Mouse (Mus musculus) lung, embryonic 14.5 days (tissue): ENCODE measurements at regions not wholly inside any gene's neighbourhood (a gene's known extent, or its start where the extent isn't known, plus 50 kb on each side); places are given as distances from the start of the nearest gene placed in this dataset.

Experiments
- ATAC-seq: fragments of 200-750 bp; cut with Nextera tagmentation; 2 replicates; pipeline ENCODE4 v1.8.0; 2017; ENCODE audit warnings: mild to moderate bottlenecking, moderate TSS enrichment, moderate library complexity; ENCODE audit not compliant: insufficient read depth
- DNase-seq: peaks from one replicate; pipeline ENCODE4 v3.0.0-alpha.2; 2015
- H3K27ac ChIP-seq: fragments of 300-500 bp; sonication (generic); 2 replicates; pipeline ENCODE4 v1.5.1; 2014; ENCODE audit warnings: low read depth, mild to moderate bottlenecking, moderate library complexity
- H3K27me3 ChIP-seq: fragments of 300-500 bp; sonication (generic); 2 replicates; pipeline ENCODE4 v1.6.1; 2014; ENCODE audit warnings: low read length, control low read depth; ENCODE audit not compliant: insufficient read depth
- H3K36me3 ChIP-seq: fragments of 300-500 bp; sonication (generic); 2 replicates; pipeline ENCODE4 v1.6.1; 2014; ENCODE audit warnings: control low read depth; ENCODE audit not compliant: insufficient read depth
- H3K4me1 ChIP-seq: fragments of 300-500 bp; sonication (generic); 2 replicates; pipeline ENCODE4 v1.6.1; 2014; ENCODE audit warnings: antibody characterized with exemption, control low read depth; ENCODE audit not compliant: insufficient read depth
- H3K4me2 ChIP-seq: fragments of 300-500 bp; sonication (generic); 2 replicates; pipeline ENCODE4 v1.6.1; 2014; ENCODE audit warnings: mild to moderate bottlenecking
- H3K4me3 ChIP-seq: fragments of 300-500 bp; sonication (generic); 2 replicates; pipeline ENCODE4 v1.5.1; 2014; ENCODE audit warnings: low read depth, low read length
- H3K9ac ChIP-seq: fragments of 300-500 bp; sonication (generic); 2 replicates; pipeline ENCODE4 v1.6.1; 2014
- H3K9me3 ChIP-seq: fragments of 300-500 bp; sonication (generic); 2 replicates; pipeline ENCODE4 v1.6.1; 2016; ENCODE audit warnings: low read depth, low read length, control low read depth
- CTCF ChIP-seq: IDR thresholded peaks from 2 replicates; pipeline ENCODE4 v1.5.1; 2016; ENCODE audit warnings: antibody characterized with exemption, low read depth
- WGBS: fragments of 180-500 bp; shearing (Covaris S2); extraction: QIAGEN DNeasy Blood & Tissue Kit; methylation state at CpG from one replicate; pipeline ENCODE4 v1.1.7; 2014; 5-methylcytosine and 5-hydroxymethylcytosine counted together

DNA sequence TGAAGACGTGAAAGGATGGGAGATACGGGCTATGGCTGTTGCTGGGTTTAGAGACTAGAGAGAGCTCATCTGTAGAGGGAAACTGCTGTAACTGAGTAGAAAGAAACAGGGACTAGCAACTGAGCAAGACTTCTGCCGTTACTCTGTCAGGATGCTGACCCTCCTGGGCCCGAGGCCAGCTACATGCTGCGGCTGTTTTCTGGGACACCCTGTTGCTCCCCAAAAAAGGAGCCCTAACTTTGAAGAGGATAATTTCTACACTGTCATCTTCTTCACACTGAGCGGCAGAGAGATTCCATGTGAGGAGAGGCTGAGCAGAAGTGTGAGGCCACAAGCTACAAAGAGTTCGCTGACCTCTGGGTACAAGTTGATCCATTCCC lies 74.2 kb upstream of the Ralgps2 start:
- ATAC-seq (no peak), DNase-seq (no peak)
- Histone ChIP-seq H3K9ac (peak overlapping the region; percentile 9; the same call in 1 of the 2 replicates), H3K4me1 (peaks cover 18% of the 10 kb centered on the region; the same call in 1 of the 2 replicates), H3K36me3 (no peaks in the 10 kb centered on the region), H3K4me2 (no peak overlapping the region), H3K4me3 (no peak overlapping the region), H3K9me3 (no peaks in the 10 kb centered on the region), H3K27me3 (no peaks in the 10 kb centered on the region), H3K27ac (peak overlapping the region; percentile 71)
- TF ChIP-seq CTCF: no peak
- 46% methylated on average over 7 of the region's 7 CpGs for WGBS

DNA sequence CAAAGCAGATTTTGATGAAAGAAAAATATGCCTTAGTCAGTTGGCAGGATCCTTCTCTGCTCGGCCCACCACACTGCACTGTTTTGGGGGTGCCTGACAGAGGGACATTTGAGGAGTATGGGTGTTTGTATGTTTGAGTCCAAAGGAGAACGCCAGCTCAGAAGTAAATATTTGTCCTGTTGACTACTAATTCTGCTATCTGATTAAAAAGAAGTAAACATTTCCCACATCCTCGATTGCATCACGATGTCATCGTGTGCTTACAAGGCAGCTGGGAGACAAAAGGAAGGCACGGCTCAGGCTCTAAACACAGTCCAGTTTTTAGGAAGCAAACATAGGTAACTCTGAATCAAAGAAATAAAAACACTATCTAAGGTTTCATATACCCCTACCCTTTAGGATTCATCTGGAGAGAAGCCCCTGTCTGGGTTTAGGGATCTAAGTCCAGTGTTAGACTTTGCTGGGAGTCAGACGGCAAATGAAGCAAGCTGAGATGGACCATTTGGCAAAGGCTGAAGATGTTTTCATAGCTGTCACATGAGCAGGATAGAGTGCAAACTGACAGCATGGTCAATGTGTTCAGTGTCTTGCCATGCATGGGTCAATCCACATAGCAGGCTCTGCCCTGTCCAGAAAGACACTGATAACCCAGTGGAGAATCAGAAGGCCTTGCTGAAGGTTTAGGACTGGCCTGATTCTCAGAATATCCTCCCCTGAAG lies 73.7 kb upstream of the Ralgps2 start:
- Histone ChIP-seq H3K4me3 (no peak overlapping the region), H3K4me2 (no peak overlapping the region), H3K4me1 (peaks cover 18% of the 10 kb centered on the region; the same call in 1 of the 2 replicates), H3K36me3 (no peaks in the 10 kb centered on the region), H3K9me3 (no peaks in the 10 kb centered on the region), H3K27ac (peak overlapping the region; percentile 71), H3K9ac (no peak overlapping the region), H3K27me3 (no peaks in the 10 kb centered on the region)
- DNase-seq (peak; percentile 62), ATAC-seq (no peak)
- TF ChIP-seq CTCF: no peak
- 18% methylated on average over 7 of the region's 7 CpGs for WGBS

DNA sequence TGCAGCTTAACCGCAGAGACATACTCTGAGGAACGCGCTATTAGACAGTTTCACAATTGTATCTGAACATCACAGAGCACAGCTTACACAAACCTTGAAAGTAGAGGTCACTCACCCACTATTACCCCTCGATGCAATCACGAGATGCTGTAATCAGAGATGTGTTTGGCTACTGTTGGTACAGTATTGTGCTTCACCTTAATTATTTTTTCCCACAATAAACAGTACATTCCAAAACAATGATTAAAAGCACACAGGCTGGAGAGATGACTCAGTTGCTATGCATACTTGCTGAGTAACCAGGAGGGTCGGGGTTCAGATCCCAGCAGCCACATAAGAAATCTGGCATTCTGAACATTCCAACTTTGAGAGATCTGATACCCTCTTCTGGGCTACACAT lies 71.8 kb upstream of the Ralgps2 start:
- Histone ChIP-seq H3K36me3 (no peaks in the 10 kb centered on the region), H3K4me2 (no peak overlapping the region), H3K4me3 (no peak overlapping the region), H3K9me3 (no peaks in the 10 kb centered on the region), H3K27ac (no peak overlapping the region), H3K27me3 (no peaks in the 10 kb centered on the region), H3K9ac (no peak overlapping the region), H3K4me1 (peaks cover 16% of the 10 kb centered on the region; the same call in 1 of the 2 replicates)
- ATAC-seq: no peak
- DNase-seq: no peak
- 83% methylated on average over 6 of the region's 6 CpGs for WGBS
- TF ChIP-seq CTCF: no peak

DNA sequence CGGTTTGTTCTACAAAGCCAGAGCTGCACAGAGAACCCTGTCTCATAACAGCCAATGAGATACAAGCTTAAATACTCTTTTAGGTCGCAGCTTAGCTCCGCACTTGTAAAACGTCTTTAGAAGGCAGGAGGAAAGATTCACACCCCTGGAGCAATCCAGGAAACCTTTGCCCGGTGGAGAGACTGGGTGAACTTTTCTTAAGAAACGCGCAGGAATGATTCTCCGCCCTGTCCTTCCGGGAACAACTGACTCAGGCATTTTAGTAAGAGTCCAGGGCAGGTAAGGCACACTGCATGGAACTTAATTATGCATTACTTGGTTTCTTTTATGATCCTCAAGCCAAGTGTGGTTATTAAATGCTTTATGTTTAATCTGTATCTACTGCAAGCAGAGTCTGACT lies 70.0 kb upstream of the Ralgps2 start:
- DNase-seq (no peak), ATAC-seq (no peak)
- TF ChIP-seq CTCF: no peak
- Histone ChIP-seq H3K27me3 (no peaks in the 10 kb centered on the region), H3K4me1 (peaks cover 13% of the 10 kb centered on the region; the same call in 1 of the 2 replicates), H3K36me3 (no peaks in the 10 kb centered on the region), H3K9me3 (no peaks in the 10 kb centered on the region), H3K27ac (no peak overlapping the region), H3K9ac (no peak overlapping the region), H3K4me2 (no peak overlapping the region), H3K4me3 (no peak overlapping the region)
- WGBS: 63% methylated on average over 9 of the region's 9 CpGs

DNA sequence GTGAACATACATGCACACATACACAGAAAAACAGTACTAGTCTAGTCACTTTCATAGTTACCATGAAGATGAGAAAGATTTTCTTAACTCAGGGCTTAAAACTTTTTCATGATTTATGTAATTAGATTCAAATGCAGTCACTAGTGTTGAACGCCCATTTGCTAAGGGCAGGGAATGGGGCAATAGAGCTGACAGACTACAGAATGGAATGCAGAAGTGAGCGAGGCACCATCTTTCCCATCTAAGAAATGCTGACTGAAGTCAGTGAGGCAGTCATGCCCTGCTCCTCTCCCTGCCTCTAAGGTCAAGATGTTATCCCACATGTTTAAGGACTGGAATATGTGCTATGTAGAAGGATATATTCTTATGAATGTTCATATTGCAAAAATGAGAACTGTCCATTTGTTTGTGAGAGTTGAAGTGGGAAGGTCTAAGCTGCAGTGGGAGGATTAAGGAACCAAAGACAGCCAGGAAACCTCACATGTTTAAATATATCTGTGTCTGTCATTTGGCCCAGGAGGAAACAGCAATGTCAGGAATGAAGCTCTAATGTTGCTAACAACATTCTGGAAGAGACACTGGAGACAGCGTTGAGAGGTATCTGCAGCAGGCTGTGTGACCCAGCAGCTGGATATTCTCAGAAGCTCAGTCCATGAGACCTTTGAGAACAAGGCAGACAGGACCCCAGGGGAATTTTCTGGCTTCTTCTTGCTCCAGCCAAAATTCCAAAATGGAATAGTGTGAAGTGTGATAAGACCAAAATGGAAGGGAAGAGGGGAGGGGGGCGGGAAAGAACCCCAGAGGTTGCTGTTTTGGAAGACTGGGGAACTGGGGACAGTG lies 68.7 kb upstream of the Ralgps2 start:
- peaks cover 3% of the 10 kb centered on the region; the same call in 1 of the 2 replicates for H3K4me1 ChIP-seq
- ATAC-seq (peak; percentile 94), DNase-seq (peak; percentile 89)
- TF ChIP-seq CTCF: no peak
- peak overlapping the region; percentile 80 for H3K27ac ChIP-seq
- H3K36me3 ChIP-seq: no peaks in the 10 kb centered on the region
- H3K27me3 ChIP-seq: no peaks in the 10 kb centered on the region
- no peak overlapping the region for H3K4me3 ChIP-seq
- H3K4me2 ChIP-seq: no peak overlapping the region
- 48% methylated on average over 4 of the region's 4 CpGs for WGBS
- H3K9me3 ChIP-seq: no peaks in the 10 kb centered on the region
- H3K9ac ChIP-seq: no peak overlapping the region

DNA sequence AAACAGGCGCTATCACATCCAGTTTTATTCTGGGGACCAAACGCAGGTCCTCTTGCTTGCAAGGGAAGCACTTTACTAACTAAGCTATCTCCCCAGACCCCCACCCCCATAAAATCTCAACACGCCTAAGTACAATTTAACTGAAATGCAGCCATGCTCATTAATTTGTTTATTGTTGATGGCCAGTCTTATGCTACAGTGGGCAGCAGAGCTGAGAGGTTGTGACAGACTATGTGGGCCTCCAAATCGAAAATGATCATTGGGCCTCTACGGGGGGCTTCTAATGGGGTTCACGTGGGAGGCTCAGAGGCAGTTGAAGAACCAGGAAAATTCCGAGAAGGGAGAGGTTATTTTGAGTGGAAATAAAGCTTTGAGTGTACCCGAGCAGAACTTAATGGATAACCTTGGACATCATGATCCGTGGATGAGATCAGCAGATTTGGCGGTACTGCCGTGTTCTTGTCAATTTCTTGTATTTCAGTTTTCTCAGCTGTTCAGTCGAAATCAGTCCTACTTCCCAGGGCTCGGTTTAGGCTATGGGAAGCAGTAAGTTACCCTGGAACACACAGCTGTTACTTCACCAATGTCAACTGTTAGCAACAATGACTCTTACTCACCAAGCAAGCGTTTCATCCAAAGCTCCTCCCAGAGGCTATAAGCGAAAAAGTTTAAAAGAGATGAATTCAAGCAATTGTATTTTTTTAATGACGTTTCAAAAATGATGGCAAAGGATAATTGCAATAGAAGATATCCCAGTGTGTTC lies 65.1 kb upstream of the Ralgps2 start:
- H3K27me3 ChIP-seq: no peaks in the 10 kb centered on the region
- no peaks in the 10 kb centered on the region for H3K36me3 ChIP-seq
- no peak overlapping the region for H3K4me2 ChIP-seq
- H3K9me3 ChIP-seq: no peaks in the 10 kb centered on the region
- ATAC-seq (no peak), DNase-seq (no peak)
- no peak for TF ChIP-seq CTCF
- no peak overlapping the region for H3K4me3 ChIP-seq
- H3K4me1 ChIP-seq: peaks cover 8% of the 10 kb centered on the region; the same call in 1 of the 2 replicates
- no peak overlapping the region for H3K27ac ChIP-seq
- WGBS: 82% methylated on average over 16 of the region's 16 CpGs
- no peak overlapping the region for H3K9ac ChIP-seq
